12 mouse cellular contexts compared by ENCODE assay signal in genomic region chr8:84206666-84207065, GRCm38 (mm10). TPM values are rescaled to one million over a fixed set of nuclear protein-coding genes. Genes with fewer than 3 reads are reported as not detected.
DNase-seq lines count a peak whose midpoint lies in the region; TF ChIP-seq lines count a peak whose summit lies in the region.
"Had no signal": no experiment of that assay in that cellular context is flagged by ENCODE, and none has a peak within 500 bp of the region (broad histone marks: within the 10 kb centered on the region; RNA-seq: fewer than 3 reads in every experiment).

No protein-coding gene starts in this region.

- TF ChIP-seq CTCF in layer of hippocampus, adult 2 months (conservative IDR thresholded peaks at IDR 0.05) = peak; percentile 39

- WGBS in macrophage (ENCODE audit: missing documents) = 86% methylated on average over 1 of the region's 3 CpGs

- peak; percentile 87 for DNase-seq in heart, adult 11 months
- DNase-seq in heart, adult 9 months (ENCODE audit: low spot score in 2 of 2) = no peak
- DNase-seq in layer of hippocampus, adult 2 months (ENCODE audit: low spot score in 2 of 2) = no peak
- DNase-seq in layer of hippocampus, adult 11-12 months (ENCODE audit: low spot score) = no peak
- peak; percentile 77 for DNase-seq in ES-CJ7 (ENCODE audit: low read depth, low spot score)
- no peak for DNase-seq in right cerebral cortex, postnatal 36 days (ENCODE audit: low spot score in 2 of 2)
- DNase-seq: cerebellum, adult 18-20 months; kidney, postnatal 4 days; right cerebral cortex, adult 18-20 months had no signal

- H3K36me3 ChIP-seq in macrophage (ENCODE audit: inconsistent target) = peaks cover 26% of the 10 kb centered on the region

- peaks cover 79% of the 10 kb centered on the region for H3K79me2 ChIP-seq in macrophage (ENCODE audit: inconsistent target)

- H3K4me3 ChIP-seq in layer of hippocampus, adult 2 months = no peak overlapping the region
- H3K4me3 ChIP-seq in macrophage (ENCODE audit: inconsistent target) = no peak overlapping the region
- H3K4me3 ChIP-seq: hindbrain, embryonic 15.5 days had no signal

- no peak overlapping the region for H3K27ac ChIP-seq in layer of hippocampus, adult 2 months
- H3K27ac ChIP-seq in macrophage = peak overlapping the region; percentile 94
- H3K27ac ChIP-seq: hindbrain, embryonic 15.5 days had no signal

RNA-seq across cellular contexts. Expression of gene Nanos3, which starts 21.6 kb away (rescaled TPM):
- 1 to 10 TPM; 2.6 to 5.0 TPM for total RNA-seq in layer of hippocampus, adult 2 months (2021)
- not detected for total RNA-seq in macrophage (2018; cell fraction: chromatin; rRNA removed)
- total RNA-seq in macrophage (2018; cell fraction: cytosol; rRNA removed) = not detected
- total RNA-seq in macrophage (2018; cell fraction: nucleus; rRNA removed) = not detected
- not detected in 3 replicates for polyA plus RNA-seq in macrophage (2018)
- total RNA-seq: CH12.LX had no signal

RNA-seq across cellular contexts. Expression of gene Zswim4, which starts 30.2 kb away (rescaled TPM):
- 10 to 100 TPM; 18.0 to 19.3 TPM for total RNA-seq in layer of hippocampus, adult 2 months (2021)
- 100 to 1,000 TPM in 10 of 26 experiments, 10 to 100 TPM in 16; 14.9 to 367 (median 57.3) TPM for total RNA-seq in macrophage (2018; cell fraction: chromatin; rRNA removed)
- total RNA-seq in macrophage (2018; cell fraction: cytosol; rRNA removed) = 100 to 1,000 TPM in 3 of 26 experiments, 10 to 100 TPM in 15, 1 to 10 TPM in 8; 8.4 to 139 (median 12.8) TPM
- total RNA-seq in macrophage (2018; cell fraction: nucleus; rRNA removed) = 100 to 1,000 TPM in 9 of 26 experiments, 10 to 100 TPM in 17; 10.4 to 250 (median 62.3) TPM
- 5.1 to 8.7 TPM (median 7.9 TPM) in 3 replicates for polyA plus RNA-seq in macrophage (2018)

RNA-seq across cellular contexts. Expression of gene D8Ertd738e, which starts 42.9 kb away (rescaled TPM):
- 100 to 1,000 TPM; 143 to 146 TPM for total RNA-seq in layer of hippocampus, adult 2 months (2021)
- 10 to 100 TPM in 24 of 26 experiments, 1 to 10 TPM in 2; 5.9 to 54.7 (median 20.9) TPM for total RNA-seq in macrophage (2018; cell fraction: chromatin; rRNA removed)
- 100 to 1,000 TPM; 149 to 210 (median 177) TPM for total RNA-seq in macrophage (2018; cell fraction: cytosol; rRNA removed)
- total RNA-seq in macrophage (2018; cell fraction: nucleus; rRNA removed) = 10 to 100 TPM; 15.7 to 76.5 (median 48.7) TPM
- polyA plus RNA-seq in macrophage (2018) = 203 to 260 TPM (median 230 TPM) in 3 replicates

RNA-seq across cellular contexts. Expression of gene Mri1, which starts 50.5 kb away (rescaled TPM):
- total RNA-seq in layer of hippocampus, adult 2 months (2021) = 10 to 100 TPM; 19.0 to 21.9 TPM
- 10 to 100 TPM in 11 of 26 experiments, 1 to 10 TPM in 15; 1.1 to 27.3 (median 8.8) TPM for total RNA-seq in macrophage (2018; cell fraction: chromatin; rRNA removed)
- total RNA-seq in macrophage (2018; cell fraction: cytosol; rRNA removed) = 1 to 10 TPM; 1.8 to 7.9 (median 4.1) TPM
- 10 to 100 TPM in 7 of 26 experiments, 1 to 10 TPM in 18, under 1 TPM in 1; 0.92 to 27.5 (median 5.8) TPM for total RNA-seq in macrophage (2018; cell fraction: nucleus; rRNA removed)
- polyA plus RNA-seq in macrophage (2018) = 2.2 to 7.5 TPM (median 6.1 TPM) in 3 replicates

RNA-seq across cellular contexts. Expression of gene 4930432K21Rik, which starts 58.8 kb away (rescaled TPM):
- 1 to 10 TPM; 2.1 to 2.9 TPM for total RNA-seq in layer of hippocampus, adult 2 months (2021)
- 1 to 10 TPM in 1 of 26 experiments, under 1 TPM in 11, not detected in 14; 0.33 to 1.3 (median 0.48) TPM for total RNA-seq in macrophage (2018; cell fraction: chromatin; rRNA removed)
- total RNA-seq in macrophage (2018; cell fraction: cytosol; rRNA removed) = under 1 TPM in 23 of 26 experiments, not detected in 3; 0.03 to 0.29 (median 0.12) TPM
- under 1 TPM in 8 of 26 experiments, not detected in 18; 0.18 to 0.61 (median 0.39) TPM for total RNA-seq in macrophage (2018; cell fraction: nucleus; rRNA removed)
- polyA plus RNA-seq in macrophage (2018) = 0.41 to 0.82 TPM (median 0.47 TPM) in 3 replicates

Comparison
In these comparisons a context has a peak if more than half of its experiments do, and no peak if none do; other contexts are left out.
1. DNase-seq: peak in heart, adult 11 months (single experiment) and ES-CJ7 (single experiment); none in heart, adult 9 months (0 of 2), layer of hippocampus, adult 2 months (0 of 2), layer of hippocampus, adult 11-12 months (single experiment) and right cerebral cortex, postnatal 36 days (0 of 2).